Mouse (Mus musculus) limb, embryonic 11.5 days (tissue): ENCODE measurements around the gene Fcer1g. TPM values are rescaled to one million over a fixed set of nuclear protein-coding genes. Genes with fewer than 3 reads are reported as not detected.

Experiments used
- ATAC-seq: fragments of 200-750 bp; cut with Nextera tagmentation; 2 replicates; pipeline ENCODE4 v1.8.0; 2017; ENCODE audit warnings: low read depth; ENCODE audit not compliant: insufficient number of reproducible peaks, low FRiP score, low TSS enrichment
- DNase-seq: peaks from one replicate; pipeline ENCODE4 v3.0.0-alpha.2; 2015; ENCODE audit warnings: low spot score
- H3K27ac ChIP-seq: fragments of 300-500 bp; sonication (generic); replicated peaks from 2 replicates; pipeline ENCODE4 v1.5.1; 2014; ENCODE audit warnings: low read depth, mild to moderate bottlenecking, low read length
- H3K27me3 ChIP-seq: fragments of 300-500 bp; sonication (generic); 2 replicates; pipeline ENCODE4 v1.6.1; 2014; ENCODE audit warnings: mild to moderate bottlenecking, low read length, mixed read lengths; ENCODE audit not compliant: control insufficient read depth, insufficient read depth
- H3K36me3 ChIP-seq: fragments of 300-500 bp; sonication (generic); 2 replicates; pipeline ENCODE4 v1.6.1; 2014; ENCODE audit warnings: mild to moderate bottlenecking, low read length, moderate library complexity, mixed read lengths; ENCODE audit not compliant: control insufficient read depth, insufficient read depth
- H3K4me1 ChIP-seq: fragments of 300-500 bp; sonication (generic); 2 replicates; pipeline ENCODE4 v1.6.1; 2014; ENCODE audit warnings: low read length, mixed read lengths; ENCODE audit not compliant: control insufficient read depth, insufficient read depth
- H3K4me2 ChIP-seq: fragments of 300-500 bp; sonication (generic); 2 replicates; pipeline ENCODE4 v1.6.1; 2014; ENCODE audit warnings: low read depth, mild to moderate bottlenecking, moderate library complexity; ENCODE audit not compliant: severe bottlenecking
- H3K4me3 ChIP-seq: fragments of 300-500 bp; sonication (generic); 2 replicates; pipeline ENCODE4 v1.5.1; 2014; ENCODE audit warnings: low read depth, low read length
- H3K9ac ChIP-seq: fragments of 300-500 bp; sonication (generic); 2 replicates; pipeline ENCODE4 v1.6.1; 2014; ENCODE audit warnings: mild to moderate bottlenecking, low read length
- H3K9me3 ChIP-seq: fragments of 300-500 bp; sonication (generic); 2 replicates; pipeline ENCODE4 v1.6.1; 2016; ENCODE audit warnings: low read length; ENCODE audit not compliant: control insufficient read depth
- WGBS: fragments of 180-500 bp; shearing (Covaris S2); extraction: QIAGEN DNeasy Blood & Tissue Kit; methylation state at CpG from one replicate; pipeline ENCODE4 v1.1.7; 2014; 5-methylcytosine and 5-hydroxymethylcytosine counted together
- polyA plus RNA-seq: library from polyadenylated mRNA; unstranded; fragments of >200 nt; fragmentation: Nextera tagmentation; extraction: Ambion mirVana; gene quantifications from 2 replicates; pipeline ENCODE4 v1.2.1, GENCODE M21; 2014

Fcer1g gene
- 13.2 and 13.6 TPM in 2 replicates for polyA plus RNA-seq

DNA sequence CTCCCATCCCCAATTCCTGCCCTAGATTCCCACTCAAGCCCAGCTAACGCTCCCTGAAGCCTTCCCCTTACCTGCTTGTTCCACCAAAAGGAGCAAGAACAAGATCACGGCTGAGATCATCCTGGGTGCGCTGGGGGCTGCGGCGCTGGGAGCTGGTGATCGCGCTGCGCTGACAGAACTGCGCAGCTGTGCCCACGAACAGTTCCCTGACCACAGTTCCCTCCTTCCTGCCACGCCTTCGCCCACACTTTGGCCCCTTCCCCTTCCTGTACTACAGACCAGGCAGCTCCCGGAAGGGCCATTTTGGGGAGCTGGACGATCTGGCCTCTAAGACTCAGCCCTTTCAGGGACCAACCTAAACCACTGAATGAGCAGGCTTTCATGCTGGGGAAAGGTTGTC is at the start of gene Fcer1g:
Gene Fcer1g (minus strand): TSS at position 240 of the 400 bp plus-strand sequence.
- Histone ChIP-seq H3K9ac (no peak within 1 kb of the TSS), H3K36me3 (peaks cover 32% of the 10 kb centered on the region), H3K4me3 (no peak within 1 kb of the TSS), H3K4me2 (no peak within 1 kb of the TSS), H3K27ac (no peak within 1 kb of the TSS), H3K9me3 (no peaks in the 10 kb centered on the region), H3K27me3 (no peaks in the 10 kb centered on the region), H3K4me1 (peaks cover 9% of the 10 kb centered on the region; the same call in 1 of the 2 replicates)
- DNase-seq (no peak), ATAC-seq (no peak)
- WGBS, result 91% methylated on average over 14 of the region's 14 CpGs

DNA sequence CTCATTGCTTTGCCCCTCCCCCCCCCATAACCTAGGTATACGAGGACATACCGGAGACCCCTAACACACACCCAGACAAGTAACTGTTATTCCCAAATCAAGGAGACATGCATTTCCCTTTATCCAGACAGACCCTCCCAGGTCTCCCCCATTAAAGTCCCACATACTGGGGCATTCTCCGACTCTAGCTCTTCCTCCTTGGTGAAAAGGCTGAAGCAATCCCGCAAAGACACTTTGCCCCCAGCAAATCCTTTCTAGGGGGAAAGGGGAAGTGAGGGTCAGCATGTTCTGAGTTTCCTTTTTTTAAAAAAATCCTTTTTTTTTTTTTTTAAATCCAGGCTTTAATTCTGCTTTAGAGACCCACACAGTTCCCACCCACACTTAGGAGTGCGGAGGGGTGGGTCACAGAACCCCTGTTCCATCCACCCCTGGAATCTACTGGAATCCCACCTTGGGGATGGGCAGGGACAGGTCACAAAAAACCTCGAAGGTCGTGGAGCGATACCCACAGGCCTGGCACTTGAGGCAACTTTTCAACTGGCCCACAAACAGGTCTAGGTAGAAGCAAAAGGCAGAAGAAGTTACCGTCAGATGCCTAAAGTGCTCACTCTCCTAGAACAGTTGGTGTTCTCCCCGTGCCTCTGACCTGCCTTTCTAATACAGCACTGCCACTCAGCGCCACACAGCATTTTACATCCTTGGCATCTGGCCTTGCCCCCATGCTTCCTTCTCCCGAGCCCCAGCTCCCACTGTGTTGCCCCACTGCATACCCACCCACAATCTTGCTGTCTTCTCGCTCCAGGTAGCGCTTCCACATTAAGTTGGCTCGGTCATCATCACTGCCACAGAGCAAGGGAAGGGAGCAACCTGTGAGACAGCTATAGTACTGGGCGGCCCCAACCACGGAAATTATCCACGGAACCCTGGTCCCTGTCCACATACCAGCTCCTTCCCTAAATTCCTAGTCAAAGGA is 49.3 kb upstream of the Fcer1g start:
- peaks cover 17% of the 10 kb centered on the region for H3K4me1 ChIP-seq
- no peak for DNase-seq

DNA sequence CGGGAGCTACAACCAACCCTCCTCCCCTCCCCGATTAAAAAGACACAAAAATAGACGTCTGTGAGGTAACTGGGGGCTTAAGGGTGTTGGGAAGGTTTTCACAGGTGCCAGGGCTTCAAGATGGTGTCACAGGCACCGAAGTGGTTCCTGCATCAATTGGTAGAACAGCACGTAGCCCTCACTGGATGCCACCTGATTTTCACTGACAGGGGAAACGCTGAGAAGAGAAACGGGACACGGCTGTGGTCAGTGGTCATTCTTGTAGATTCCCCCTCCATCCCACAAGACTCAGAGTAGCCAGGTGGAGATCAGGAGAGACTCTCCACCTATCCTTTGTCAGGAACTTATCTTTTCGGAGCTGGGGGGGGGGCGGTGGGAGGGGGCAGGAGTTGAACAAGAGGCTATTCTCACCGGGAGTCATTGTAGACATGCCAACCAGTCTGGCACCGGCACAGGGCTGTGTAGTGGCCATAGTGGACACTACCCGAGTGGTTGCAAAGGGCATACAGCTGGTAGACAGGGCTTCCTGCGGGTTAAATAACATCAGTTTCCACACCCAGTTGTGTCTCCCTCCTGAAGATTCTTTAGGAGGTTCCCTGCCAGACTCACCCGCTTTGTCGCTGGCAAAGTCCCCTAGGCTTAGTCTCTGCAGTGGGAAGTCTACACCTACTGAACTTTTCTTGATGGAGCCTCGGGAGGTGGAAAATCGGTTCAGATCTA is 48.1 kb upstream of the Fcer1g start:
- DNase-seq (no peak), ATAC-seq (no peak)
- Histone ChIP-seq H3K4me2 (peak overlapping the region; percentile 83; the same call in 1 of the 2 replicates), H3K36me3 (peaks cover 20% of the 10 kb centered on the region), H3K27me3 (no peaks in the 10 kb centered on the region), H3K9ac (no peak overlapping the region; the same call in 1 of the 2 replicates), H3K4me3 (no peak overlapping the region; the same call in 1 of the 2 replicates), H3K4me1 (peaks cover 17% of the 10 kb centered on the region), H3K27ac (no peak overlapping the region), H3K9me3 (no peaks in the 10 kb centered on the region)
- WGBS, result 81% methylated on average over 18 of the region's 18 CpGs

More for the DNA sequence above, 49.3 kb upstream of the Fcer1g start:
- Histone ChIP-seq H3K27me3 (no peaks in the 10 kb centered on the region), H3K4me3 (no peak overlapping the region), H3K9ac (no peak overlapping the region), H3K36me3 (peaks cover 14% of the 10 kb centered on the region; the same call in 1 of the 2 replicates), H3K9me3 (no peaks in the 10 kb centered on the region), H3K4me2 (no peak overlapping the region), H3K27ac (no peak overlapping the region)
- ATAC-seq, result no peak
- WGBS, result 90% methylated on average over 18 of the region's 18 CpGs

DNA sequence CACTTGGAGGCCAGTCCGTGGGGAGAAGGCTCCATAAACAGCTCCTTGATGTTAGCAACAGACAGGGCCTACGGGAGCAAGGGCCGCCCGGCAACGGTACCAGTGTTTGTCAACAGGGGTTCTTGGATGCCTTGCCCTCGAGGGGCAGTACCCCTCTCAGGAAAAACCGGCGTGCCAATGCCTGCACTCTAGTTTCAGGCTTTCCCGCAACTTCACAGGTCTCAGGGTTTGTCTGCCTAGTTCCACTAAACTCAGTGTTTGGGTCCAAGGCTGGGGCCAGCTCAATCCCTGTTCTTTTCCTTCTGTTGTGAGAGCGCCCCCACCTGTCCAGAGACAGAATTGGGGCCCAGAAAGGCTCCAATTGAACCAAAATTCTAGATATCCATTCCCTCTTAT is 47.4 kb upstream of the Fcer1g start:
- H3K27me3 ChIP-seq, result no peaks in the 10 kb centered on the region
- no peaks in the 10 kb centered on the region for H3K9me3 ChIP-seq
- under 1% methylated on average over 10 of the region's 10 CpGs for WGBS
- H3K4me1 ChIP-seq, result peaks cover 15% of the 10 kb centered on the region
- peak overlapping the region; percentile 61 for H3K9ac ChIP-seq
- peaks cover 23% of the 10 kb centered on the region for H3K36me3 ChIP-seq
- ATAC-seq (peak; percentile 37), DNase-seq (peak; percentile 81)
- peak overlapping the region; percentile 78 for H3K4me3 ChIP-seq
- peak overlapping the region; percentile 83 for H3K4me2 ChIP-seq
- H3K27ac ChIP-seq, result peak overlapping the region; percentile 71

DNA sequence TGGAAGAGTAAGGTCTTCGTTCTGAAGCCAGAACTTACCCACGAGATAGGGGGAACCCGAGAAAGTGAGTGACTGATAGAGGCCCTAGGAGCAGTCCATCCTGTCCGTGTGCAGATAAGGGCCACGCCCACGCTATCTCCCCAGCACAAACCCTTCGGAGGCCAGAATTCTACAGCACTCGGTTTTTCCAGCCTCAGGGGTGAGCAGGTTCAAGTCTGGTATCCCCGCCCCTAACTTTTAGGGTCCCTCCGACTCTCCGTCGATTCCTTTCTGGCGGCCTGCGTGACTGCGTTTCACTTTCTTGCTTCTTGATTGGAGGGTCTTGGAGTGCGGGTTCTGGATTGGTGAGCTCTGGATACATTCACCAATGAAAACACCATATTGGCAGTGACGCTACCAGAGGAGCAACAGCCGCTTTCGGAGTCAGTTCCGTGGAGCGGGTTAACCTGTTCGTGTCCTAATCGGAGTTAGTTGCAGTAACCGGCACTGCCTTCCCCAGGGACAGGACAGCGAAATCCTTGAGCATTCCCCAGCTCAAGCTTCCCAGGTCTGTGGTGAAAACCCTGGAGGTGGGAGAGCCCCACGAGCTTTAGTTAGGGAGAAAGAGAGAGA is 46.9 kb upstream of the Fcer1g start, which contains the start of gene Ppox:
Gene Ppox (minus strand): TSS at position 271 of the 612 bp plus-strand sequence.
- Histone ChIP-seq H3K9me3 (no peaks in the 10 kb centered on the region), H3K27ac (peak within 1 kb of the TSS; percentile 71), H3K4me2 (peak within 1 kb of the TSS; percentile 83), H3K36me3 (peaks cover 23% of the 10 kb centered on the region), H3K4me3 (peak within 1 kb of the TSS; percentile 78), H3K4me1 (peaks cover 14% of the 10 kb centered on the region), H3K27me3 (no peaks in the 10 kb centered on the region), H3K9ac (peak within 1 kb of the TSS; percentile 73)
- DNase-seq (peak; percentile 90), ATAC-seq (peak; percentile 96)
- WGBS, result under 1% methylated on average over 26 of the region's 26 CpGs

DNA sequence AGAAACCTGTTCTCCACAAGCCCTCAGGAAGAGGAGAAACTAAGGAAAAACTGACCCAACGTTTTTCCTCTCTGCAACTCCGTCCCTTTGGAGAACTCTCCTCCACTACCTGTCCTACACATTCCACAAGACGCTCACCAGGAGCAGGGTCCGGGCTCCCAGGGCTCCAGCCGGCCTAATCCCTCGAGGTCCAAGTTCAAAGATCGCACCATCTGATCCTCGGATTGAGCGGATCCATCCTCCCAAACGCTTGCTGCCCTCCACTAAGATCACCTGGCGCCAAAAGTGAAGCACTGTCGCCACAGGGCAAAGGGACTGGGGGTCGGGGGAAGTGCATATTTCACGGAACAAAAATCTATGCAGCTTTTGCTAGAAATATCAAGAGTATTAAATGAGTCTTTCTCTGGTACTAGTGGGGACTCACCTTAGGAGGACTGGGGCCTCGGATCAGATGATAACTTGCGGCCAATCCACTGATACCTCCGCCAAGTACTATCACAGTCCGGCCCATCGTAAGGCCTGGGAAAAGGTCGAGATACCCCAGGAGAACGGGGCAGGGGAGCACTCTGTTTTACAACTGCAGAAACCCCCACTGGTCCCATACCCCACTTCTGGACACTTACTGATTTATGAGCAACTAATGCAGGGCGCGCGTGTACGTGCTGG is 46.2 kb upstream of the Fcer1g start:
- Histone ChIP-seq H3K4me1 (peaks cover 14% of the 10 kb centered on the region), H3K36me3 (peaks cover 24% of the 10 kb centered on the region), H3K9me3 (no peaks in the 10 kb centered on the region), H3K4me2 (peak overlapping the region; percentile 83), H3K9ac (peak overlapping the region; percentile 73), H3K27ac (no peak overlapping the region), H3K27me3 (no peaks in the 10 kb centered on the region), H3K4me3 (peak overlapping the region; percentile 78)
- no peak; the same call in 1 of the 2 replicates for ATAC-seq
- no peak for DNase-seq
- WGBS, result under 1% methylated on average over 25 of the region's 25 CpGs

DNA sequence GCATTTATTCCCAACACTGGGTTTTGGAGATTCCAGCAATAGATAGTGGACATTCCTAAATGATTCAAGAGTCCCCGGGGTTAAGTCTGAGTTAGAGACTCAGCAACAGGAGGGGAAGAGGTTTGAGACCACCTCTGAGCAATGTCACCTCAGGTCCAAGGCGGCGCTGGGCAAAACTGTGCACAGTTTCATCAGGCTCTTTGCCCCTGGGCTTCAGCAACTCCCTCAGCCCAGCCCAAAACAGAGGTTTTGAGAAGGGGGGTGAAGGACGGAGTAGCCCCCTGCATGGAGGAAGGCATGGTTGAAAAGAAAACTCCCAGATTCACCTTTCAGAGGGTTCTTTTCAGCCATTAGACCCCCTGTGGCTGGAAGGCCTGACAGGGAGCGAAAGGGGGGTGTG is 45.6 kb upstream of the Fcer1g start:
- H3K9ac ChIP-seq, result peak overlapping the region; percentile 73
- no peak for ATAC-seq
- peak overlapping the region; percentile 78 for H3K4me3 ChIP-seq
- DNase-seq, result no peak
- H3K9me3 ChIP-seq, result no peaks in the 10 kb centered on the region
- peak overlapping the region; percentile 83 for H3K4me2 ChIP-seq
- peaks cover 27% of the 10 kb centered on the region for H3K36me3 ChIP-seq
- no peaks in the 10 kb centered on the region for H3K27me3 ChIP-seq
- no peak overlapping the region for H3K27ac ChIP-seq
- WGBS, result 59% methylated on average over 5 of the region's 5 CpGs
- peaks cover 14% of the 10 kb centered on the region for H3K4me1 ChIP-seq
